8 mouse cellular contexts compared by ENCODE assay signal in the genomic region with DNA sequence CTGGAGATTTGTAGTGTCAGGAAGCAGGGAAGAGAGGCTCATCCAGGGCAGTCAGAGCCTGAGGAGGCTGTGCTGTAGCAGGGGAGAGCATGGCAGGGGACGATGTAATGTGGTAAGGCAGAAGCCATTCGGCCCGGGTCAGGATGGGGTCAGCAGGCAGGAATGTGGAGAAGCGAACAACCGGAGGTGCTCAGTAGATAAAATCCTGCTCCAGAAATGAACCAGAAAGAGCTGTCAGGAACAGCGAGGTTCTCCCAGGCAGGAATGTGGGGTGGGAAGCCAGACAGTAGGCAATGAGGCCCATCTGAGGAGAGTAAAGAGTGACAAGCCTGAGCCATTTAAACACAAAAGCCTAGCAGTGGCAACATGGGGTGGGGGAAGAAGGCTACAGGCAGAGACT.
DNase-seq lines count a peak whose midpoint lies in the region; ATAC-seq and TF ChIP-seq lines count a peak whose summit lies in the region.

No protein-coding gene starts in this region.

- peaks cover 5% of the 10 kb centered on the region; the same call in 1 of the 2 replicates for H3K36me3 ChIP-seq in forebrain, embryonic 12.5 days (replicated peaks)
- no peaks in the 10 kb centered on the region for H3K36me3 ChIP-seq in forebrain, embryonic 15.5 days
- H3K36me3 ChIP-seq in midbrain, embryonic 10.5 days, result peaks cover 41% of the 10 kb centered on the region
- no peaks in the 10 kb centered on the region for H3K36me3 ChIP-seq in midbrain, postnatal 0 days (ENCODE audit: insufficient read depth, low read length)
- H3K36me3 ChIP-seq in limb, embryonic 15.5 days, result no peaks in the 10 kb centered on the region

- H3K4me2 ChIP-seq in forebrain, embryonic 12.5 days, result no peak overlapping the region
- H3K4me2 ChIP-seq in forebrain, embryonic 15.5 days (replicated peaks), result no peak overlapping the region
- no peak overlapping the region for H3K4me2 ChIP-seq in midbrain, postnatal 0 days (ENCODE audit: low read depth, low read length, poor library complexity, severe bottlenecking)
- H3K4me2 ChIP-seq in limb, embryonic 15.5 days, result no peak overlapping the region

- H3K9ac ChIP-seq in forebrain, embryonic 12.5 days, result no peak overlapping the region
- no peak overlapping the region for H3K9ac ChIP-seq in forebrain, embryonic 15.5 days (replicated peaks)
- no peak overlapping the region for H3K9ac ChIP-seq in midbrain, postnatal 0 days (replicated peaks; ENCODE audit: low read length, poor library complexity, severe bottlenecking)
- no peak overlapping the region for H3K9ac ChIP-seq in limb, embryonic 15.5 days

- no peak overlapping the region for H3K4me3 ChIP-seq in forebrain, embryonic 12.5 days (replicated peaks)
- no peak overlapping the region for H3K4me3 ChIP-seq in forebrain, embryonic 15.5 days
- H3K4me3 ChIP-seq in midbrain, embryonic 10.5 days, result no peak overlapping the region
- no peak overlapping the region for H3K4me3 ChIP-seq in midbrain, postnatal 0 days (ENCODE audit: low read depth, low read length)
- no peak overlapping the region for H3K4me3 ChIP-seq in limb, embryonic 15.5 days

- H3K27ac ChIP-seq in forebrain, embryonic 12.5 days, result peak overlapping the region; percentile 53; the same call in 1 of the 2 replicates
- H3K27ac ChIP-seq in forebrain, embryonic 15.5 days (replicated peaks), result no peak overlapping the region
- peak overlapping the region; percentile 83 for H3K27ac ChIP-seq in midbrain, embryonic 10.5 days (replicated peaks)
- no peak overlapping the region for H3K27ac ChIP-seq in midbrain, postnatal 0 days (ENCODE audit: low read depth, low read length)
- peak overlapping the region; percentile 64 for H3K27ac ChIP-seq in limb, embryonic 15.5 days

- no peaks in the 10 kb centered on the region for H3K27me3 ChIP-seq in forebrain, embryonic 12.5 days
- H3K27me3 ChIP-seq in forebrain, embryonic 15.5 days, result no peaks in the 10 kb centered on the region
- H3K27me3 ChIP-seq in midbrain, embryonic 10.5 days (ENCODE audit: low read depth, poor library complexity, severe bottlenecking), result no peaks in the 10 kb centered on the region
- no peaks in the 10 kb centered on the region for H3K27me3 ChIP-seq in midbrain, postnatal 0 days (ENCODE audit: insufficient read depth, low read length)
- 0 out of 2 replicates have a peak, but pooled peaks cover 7% of the 10 kb centered on the region for H3K27me3 ChIP-seq in limb, embryonic 15.5 days

- no peak for ATAC-seq in forebrain, embryonic 12.5 days (ENCODE audit: low FRiP score)
- no peak for ATAC-seq in forebrain, embryonic 15.5 days (replicated peaks)
- no peak for ATAC-seq in midbrain, postnatal 0 days (ENCODE audit: low FRiP score)
- no peak for ATAC-seq in limb, embryonic 15.5 days (ENCODE audit: insufficient number of reproducible peaks, low FRiP score, low TSS enrichment, low read depth)

- no peak for TF ChIP-seq CTCF in midbrain, postnatal 0 days (IDR thresholded peaks at IDR 0.05)

- peaks cover 81% of the 10 kb centered on the region for H3K4me1 ChIP-seq in forebrain, embryonic 12.5 days
- H3K4me1 ChIP-seq in forebrain, embryonic 15.5 days, result peaks cover 40% of the 10 kb centered on the region
- peaks cover 94% of the 10 kb centered on the region for H3K4me1 ChIP-seq in midbrain, embryonic 10.5 days
- no peaks in the 10 kb centered on the region; the same call in 1 of the 2 replicates for H3K4me1 ChIP-seq in midbrain, postnatal 0 days (ENCODE audit: insufficient read depth, low read length)
- H3K4me1 ChIP-seq in limb, embryonic 15.5 days, result peaks cover 47% of the 10 kb centered on the region

- no peak for DNase-seq in midbrain, embryonic 10.5 days (ENCODE audit: low spot score)
- no peak for DNase-seq in midbrain, postnatal 0 days (ENCODE audit: low spot score)
- DNase-seq in yolk sac, embryonic 10.5 days (ENCODE audit: low spot score), result peak; percentile 85
- no peak for DNase-seq in left cerebral cortex, adult 18-20 months (ENCODE audit: low spot score in 2 of 2)
- no peak for DNase-seq in frontal cortex, postnatal 36 days (ENCODE audit: low spot score in 2 of 2)

- WGBS in forebrain, embryonic 12.5 days, result 45% methylated on average over 6 of the region's 6 CpGs
- WGBS in forebrain, embryonic 15.5 days, result 50% methylated on average over 6 of the region's 6 CpGs
- WGBS in midbrain, embryonic 10.5 days, result 17% methylated on average over 6 of the region's 6 CpGs
- WGBS in midbrain, postnatal 0 days, result 41% methylated on average over 6 of the region's 6 CpGs
- WGBS in limb, embryonic 15.5 days, result 20% methylated on average over 6 of the region's 6 CpGs

- no peaks in the 10 kb centered on the region for H3K9me3 ChIP-seq in forebrain, embryonic 12.5 days
- H3K9me3 ChIP-seq in forebrain, embryonic 15.5 days, result no peaks in the 10 kb centered on the region
- no peaks in the 10 kb centered on the region for H3K9me3 ChIP-seq in midbrain, embryonic 10.5 days (replicated peaks)
- no peaks in the 10 kb centered on the region for H3K9me3 ChIP-seq in midbrain, postnatal 0 days (ENCODE audit: low read length)
- no peaks in the 10 kb centered on the region; the same call in 1 of the 2 replicates for H3K9me3 ChIP-seq in limb, embryonic 15.5 days

Comparison
In these comparisons a context has a peak if more than half of its experiments do, and no peak if none do; other contexts are left out.
1. H3K27ac ChIP-seq: peak in forebrain, embryonic 12.5 days (single experiment), midbrain, embryonic 10.5 days (single experiment) and limb, embryonic 15.5 days (single experiment); none in forebrain, embryonic 15.5 days (single experiment) and midbrain, postnatal 0 days (single experiment).